Mouse (Mus musculus) thymus, postnatal 10 days (tissue): ENCODE data around the gene Fam189a1.

Source experiments
- DNase-seq, 2 experiments: peaks; one replicate each; pipeline ENCODE4 v3.0.0; 2021; ENCODE audit warnings: low spot score in 2 of 2

The Fam189a1 gene

DNA sequence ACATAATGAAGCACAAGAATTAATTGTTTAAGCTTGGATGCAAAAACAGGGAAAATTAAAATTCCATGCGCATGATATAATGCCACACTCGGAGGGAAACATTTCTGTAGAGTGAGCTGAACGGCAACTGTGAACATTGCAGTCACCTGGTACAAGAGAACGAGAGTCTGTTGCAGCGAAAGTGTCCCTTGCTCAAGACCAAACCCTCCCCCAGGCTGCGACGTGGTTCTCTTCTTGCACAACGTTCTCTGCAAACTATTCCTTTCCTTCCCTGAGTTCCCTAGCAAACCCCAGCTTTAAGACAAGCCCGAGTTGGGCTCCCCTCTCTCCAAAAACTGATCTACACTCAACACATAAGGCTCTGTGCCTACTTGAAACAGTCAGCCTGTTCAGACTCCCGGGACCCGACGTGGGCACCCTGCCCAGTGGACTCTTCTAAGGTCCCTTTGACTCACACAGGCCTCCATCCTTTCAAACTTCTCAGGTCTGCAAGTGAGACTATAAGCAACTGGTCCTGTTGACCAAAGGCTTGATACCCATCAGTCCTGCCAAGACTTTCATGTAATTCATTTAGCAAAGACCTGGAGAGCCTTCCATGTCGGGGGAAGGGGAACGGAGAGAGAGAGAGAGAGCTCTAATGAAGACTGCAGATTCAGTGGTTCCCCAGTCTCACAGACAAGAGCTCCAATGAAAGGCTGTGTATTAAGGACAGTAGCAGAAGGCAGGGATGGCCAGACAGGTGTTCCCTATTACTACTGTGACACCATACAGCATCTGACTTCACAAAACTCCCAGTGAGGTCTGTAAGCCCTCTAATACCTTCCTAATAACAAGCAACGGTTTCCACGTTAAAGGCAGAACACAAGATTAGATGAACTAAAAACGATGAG is 51.9 kb downstream of the Fam189a1 start:
- no peak for DNase-seq

DNA sequence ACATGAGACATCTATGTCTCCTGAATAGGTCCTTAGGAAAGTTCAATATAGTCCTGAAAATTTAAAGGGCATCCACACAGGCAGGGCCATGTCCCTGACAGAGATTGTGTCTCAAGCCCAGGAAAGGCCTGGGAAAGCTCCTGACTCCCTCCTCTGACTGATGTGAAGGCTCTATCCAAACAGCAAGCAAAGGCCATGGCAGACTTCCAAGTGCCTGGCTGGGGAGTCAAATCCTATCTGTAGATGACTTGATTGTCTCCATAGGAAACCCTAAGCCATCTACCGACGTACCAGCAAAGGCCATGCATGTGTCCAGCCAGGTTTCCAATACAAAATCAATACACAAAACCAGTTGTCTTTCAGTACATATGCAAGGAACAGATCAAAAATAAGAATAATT is 54.7 kb downstream of the Fam189a1 start:
- no peak for DNase-seq

DNA sequence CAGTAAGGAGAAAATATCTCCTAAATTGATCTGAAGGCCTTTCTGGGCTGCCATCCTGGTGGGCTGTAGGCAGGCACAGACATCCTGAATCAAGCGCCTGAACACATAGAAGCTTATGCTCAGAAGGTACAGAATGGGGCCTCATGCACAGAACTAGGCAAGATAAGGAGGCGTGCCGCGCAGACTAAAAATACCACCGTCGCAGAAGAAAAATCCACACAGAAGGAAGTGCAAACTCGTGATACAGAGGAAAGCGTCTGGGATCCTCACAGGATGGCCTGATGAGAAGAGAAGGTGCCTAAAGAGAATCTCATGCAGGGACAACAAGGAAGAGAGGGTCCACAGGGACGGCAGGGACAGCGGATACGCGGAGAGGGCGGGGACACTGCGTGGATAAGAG is 58.7 kb downstream of the Fam189a1 start:
- DNase-seq = no peak

DNA sequence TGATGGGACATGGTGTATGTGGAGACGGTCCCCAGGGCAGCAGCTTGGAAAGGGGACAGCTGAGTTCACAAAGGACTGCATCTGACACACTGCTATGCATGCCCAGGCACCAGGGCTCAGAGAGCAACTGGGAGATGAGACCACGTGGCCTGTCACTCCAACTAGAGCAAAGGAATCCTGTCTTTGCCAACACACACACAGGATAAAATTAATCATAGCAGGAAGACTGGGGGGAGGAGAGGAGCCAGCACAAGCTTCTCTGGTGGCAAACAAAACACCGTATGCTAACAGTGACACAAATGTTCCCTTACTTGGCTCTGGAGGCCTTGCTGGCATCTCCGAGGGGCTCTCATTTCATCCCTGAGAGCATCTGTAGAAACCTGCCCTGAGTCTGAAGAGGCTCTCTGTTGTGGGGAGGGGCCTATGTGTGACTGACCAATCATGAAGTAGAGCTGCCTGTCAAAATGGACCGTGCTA is 60.7 kb downstream of the Fam189a1 start:
- DNase-seq = no peak

DNA sequence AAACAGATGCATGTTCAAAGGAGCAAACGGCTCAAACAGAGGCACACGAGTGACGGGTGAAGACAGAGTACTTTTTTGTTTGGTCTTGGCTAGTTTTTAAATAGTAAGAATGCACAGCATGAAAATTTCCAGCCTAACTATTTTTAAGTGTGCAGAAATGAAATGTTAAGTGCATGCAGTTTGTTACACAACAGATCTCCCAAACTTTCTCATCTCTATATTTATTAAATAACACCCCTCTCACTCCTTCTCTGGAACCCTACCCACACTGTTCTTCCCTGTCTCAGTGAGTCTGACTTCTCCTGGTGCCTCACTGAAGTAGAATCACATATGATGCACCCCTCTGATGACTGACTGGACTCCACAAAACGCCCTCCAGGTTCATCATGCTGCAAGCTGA is 63.1 kb downstream of the Fam189a1 start:
- DNase-seq = no peak

DNA sequence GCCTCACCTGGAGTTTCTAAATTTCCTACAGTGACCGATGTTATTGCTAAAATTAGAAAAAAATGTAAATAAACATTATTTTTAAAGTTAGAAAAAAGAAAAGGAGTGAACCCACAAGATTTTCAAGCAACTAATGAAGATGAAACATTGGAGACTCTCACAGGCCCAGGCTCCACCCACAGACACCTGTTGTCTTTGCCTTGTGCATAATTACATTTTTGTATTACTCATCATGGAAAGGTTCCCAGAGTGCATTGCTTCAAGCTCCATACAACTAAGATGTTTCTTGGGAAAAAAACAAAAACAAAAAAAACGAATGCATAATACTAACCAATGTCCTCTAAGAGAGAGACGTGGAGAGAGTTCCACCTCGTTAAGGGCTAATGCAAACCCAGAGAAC is 64.9 kb downstream of the Fam189a1 start:
- DNase-seq = no peak

DNA sequence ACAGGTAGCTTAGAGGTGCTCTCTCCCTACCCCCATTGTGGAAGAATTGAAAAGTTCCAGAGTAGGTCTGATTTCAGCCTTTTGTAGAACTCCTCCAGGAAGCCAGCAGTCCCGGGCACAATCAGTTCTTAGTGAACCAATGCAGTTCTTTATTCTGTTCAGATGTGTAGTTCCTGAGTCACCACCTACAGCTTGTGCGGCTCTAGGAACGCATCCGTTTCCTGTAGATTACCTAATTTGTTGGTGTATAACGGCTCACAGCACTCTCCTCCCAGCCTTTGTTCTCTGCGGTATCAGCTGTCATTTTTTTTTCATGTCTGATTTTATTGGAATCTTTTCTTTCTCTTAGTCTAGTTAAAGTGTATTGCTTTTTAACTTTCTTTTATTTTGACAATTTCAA is 70.4 kb downstream of the Fam189a1 start:
- no peak for DNase-seq

DNA sequence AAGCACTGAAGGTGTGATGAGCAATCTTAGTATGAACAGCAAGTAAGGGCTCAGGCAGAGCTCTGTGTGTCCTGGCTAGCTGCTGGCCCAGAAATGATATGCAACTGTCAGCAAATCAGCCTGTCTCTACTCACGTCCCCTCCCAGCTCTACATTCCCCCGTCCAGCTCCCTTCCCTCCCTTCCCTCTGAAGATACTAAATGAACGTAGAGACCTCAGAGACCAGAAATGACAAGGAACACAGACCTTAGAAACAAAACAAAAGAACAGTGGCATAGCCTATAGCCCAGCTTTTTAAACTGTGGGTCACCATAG is 73.6 kb downstream of the Fam189a1 start:
- no peak for DNase-seq

DNA sequence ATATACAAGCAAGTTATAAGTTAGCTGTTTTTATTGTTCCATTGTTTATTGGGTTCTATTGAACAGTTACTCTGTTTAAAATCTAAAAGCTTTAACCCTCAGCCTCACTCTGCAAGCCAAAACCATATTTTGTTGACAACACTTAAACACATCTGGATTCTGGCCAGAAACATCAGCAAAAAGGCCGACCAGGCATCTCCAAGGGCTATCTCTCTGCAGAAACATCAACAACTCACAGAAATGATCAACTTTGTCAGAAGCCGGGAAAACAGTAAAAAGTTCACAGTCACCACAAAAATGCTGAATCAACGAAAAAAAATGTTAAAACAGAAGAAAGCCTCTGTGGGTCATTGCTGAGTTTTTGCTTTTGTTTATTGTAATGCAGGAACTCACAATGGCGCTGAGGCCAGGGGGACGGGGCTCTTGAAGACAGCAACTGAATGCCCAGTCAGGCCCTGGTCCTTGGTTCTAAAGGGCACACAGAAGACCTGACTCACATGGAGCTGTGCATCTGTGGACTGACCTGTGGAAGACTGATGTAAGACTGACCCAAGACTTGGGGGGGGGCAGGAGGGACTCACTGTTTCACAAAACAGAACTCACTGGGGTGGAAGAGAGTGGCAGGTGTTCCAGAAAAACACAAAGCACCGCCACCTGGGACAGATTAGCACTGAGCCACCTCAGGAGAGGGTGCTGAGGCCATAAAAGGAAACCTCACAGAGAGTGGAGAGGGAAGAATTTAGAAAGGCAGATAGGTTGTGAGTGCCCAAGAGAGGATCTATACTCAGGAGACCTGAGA is 74.2 kb downstream of the Fam189a1 start:
- no peak for DNase-seq

DNA sequence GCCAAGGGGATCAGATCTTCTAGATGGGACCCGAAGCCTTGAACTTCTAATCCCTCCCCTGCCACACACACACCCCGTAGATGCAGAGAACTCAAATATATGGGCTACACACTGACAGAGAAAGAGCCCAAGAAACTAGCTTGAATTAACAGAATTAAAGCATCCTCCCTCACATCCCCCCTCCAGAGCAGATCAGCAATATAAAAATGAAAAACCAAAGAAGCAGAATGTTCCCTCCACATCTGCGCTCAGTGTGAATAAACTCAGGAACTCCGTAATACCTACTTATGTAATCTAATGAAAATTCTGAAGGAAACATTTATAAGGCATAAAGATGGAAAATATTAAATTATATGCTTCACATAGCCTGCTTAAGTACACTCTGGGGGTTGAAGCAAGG is 80.2 kb downstream of the Fam189a1 start:
- DNase-seq = no peak

DNA sequence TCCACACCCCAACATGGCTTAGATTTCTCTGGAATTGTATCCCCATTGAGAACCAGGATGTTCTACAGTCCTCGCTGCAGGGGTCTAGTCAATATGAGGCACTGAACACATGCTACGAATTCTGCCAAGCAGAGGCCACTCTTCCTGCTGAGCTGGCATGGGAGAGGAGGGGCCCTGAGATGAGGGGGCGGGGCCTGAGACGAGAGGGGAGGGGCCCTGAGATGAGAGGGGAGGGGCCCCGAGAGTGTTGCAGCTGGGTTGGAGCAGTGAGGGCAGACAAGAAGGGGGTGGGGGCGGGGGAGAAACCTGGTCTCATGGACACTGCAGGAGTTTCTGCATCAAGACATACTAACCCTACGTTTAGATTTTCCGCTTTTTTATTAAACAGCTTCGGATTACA is 82.2 kb downstream of the Fam189a1 start:
- DNase-seq = peak in 1 of 2 experiments; percentile 17

DNA sequence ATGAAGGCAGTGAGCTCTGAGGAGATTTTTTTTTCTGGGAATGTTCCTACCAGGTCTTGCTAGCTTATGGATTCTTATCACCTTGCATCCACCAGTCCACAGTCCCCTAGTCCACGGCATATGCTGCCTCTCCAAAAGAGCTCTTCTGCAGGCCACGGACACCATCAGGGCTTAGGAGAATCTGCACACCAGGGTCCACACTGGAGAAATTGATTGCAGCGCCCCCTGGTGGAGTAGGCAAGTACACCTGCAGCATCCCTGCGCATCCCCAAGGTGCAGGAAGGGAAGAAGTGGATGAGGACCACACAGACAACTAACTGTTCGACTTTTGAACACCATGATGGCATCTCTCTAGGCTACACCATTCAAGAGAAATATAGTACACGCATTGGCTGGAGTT is 82.8 kb downstream of the Fam189a1 start:
- DNase-seq = peak; percentile 22 to 71

DNA sequence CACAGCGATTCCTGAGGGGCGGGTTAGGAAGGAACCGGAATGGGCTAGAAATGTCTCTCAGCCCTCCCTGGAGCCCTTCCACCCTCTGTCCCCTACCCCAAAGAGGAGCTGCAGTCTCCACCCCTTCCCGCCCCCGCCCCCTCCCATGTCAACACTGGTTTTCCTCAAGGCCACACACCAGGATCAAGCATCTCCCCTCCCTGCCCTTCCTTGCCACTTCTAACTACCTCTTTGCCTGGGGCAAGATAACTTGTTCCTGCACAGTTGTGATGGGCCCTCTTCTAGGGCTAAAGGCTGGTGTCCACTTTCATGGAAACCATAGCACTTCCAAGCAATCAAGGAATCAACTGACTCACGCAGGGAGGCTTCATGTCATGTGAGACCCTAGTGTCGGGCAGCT is 90.2 kb downstream of the Fam189a1 start:
- no peak for DNase-seq

DNA sequence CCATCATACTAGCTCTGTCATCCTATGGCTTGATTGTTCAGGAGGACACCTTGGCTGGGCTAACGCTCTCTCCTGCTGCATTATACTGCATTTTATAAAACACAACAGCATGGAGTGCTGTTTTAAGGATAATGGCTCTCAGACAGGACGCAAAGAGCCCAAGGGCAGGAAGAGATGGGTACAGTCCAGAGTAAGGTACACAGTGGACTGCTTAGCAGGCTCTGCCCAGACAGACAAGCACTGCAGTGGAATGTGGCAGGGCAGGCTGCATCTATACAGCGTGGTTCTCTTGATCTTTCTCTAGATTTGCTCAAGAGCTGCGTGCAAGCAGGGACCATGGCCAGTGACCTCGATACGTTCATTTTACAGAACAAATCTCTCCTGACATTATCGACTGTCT is 90.9 kb downstream of the Fam189a1 start:
- DNase-seq = no peak

DNA sequence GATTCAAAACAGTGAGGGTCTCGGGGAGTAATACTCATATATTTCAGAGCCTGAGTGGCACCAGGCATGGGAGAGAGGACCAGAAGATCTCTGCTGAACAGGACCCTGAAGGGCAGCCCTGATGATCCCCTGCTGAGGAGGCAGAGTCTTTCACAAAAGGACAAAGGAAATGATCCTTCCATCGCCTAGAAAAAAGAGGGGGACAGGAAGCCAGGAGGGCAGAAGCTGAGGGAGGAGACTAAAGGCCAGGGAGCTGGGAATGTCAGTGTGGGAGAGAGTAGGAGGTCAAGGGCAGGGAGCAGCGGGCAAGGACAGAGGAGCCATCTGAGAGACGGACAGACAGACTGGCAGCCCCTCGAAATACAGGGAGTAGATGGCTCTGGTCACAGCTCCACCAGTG is 91.7 kb downstream of the Fam189a1 start:
- DNase-seq = no peak

DNA sequence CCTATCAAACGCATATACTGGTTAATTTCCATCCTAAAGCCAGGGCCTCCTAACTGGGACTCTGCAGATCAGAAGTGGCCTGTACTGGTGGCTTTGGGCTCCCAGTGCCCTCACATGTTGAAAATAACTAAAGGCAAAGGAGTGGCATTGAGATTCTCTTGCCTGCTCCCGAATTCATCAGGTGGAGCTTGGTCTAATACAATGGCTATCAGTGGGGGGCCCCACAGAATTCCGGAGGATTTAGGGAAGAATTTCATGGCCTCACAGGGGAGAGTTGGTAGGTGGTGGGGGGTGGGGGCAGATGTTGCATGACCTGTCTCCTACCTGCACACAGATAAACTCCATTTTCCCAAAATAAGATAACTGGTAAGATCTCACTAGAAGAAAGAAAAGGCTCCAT is 92.3 kb downstream of the Fam189a1 start:
- DNase-seq = no peak

DNA sequence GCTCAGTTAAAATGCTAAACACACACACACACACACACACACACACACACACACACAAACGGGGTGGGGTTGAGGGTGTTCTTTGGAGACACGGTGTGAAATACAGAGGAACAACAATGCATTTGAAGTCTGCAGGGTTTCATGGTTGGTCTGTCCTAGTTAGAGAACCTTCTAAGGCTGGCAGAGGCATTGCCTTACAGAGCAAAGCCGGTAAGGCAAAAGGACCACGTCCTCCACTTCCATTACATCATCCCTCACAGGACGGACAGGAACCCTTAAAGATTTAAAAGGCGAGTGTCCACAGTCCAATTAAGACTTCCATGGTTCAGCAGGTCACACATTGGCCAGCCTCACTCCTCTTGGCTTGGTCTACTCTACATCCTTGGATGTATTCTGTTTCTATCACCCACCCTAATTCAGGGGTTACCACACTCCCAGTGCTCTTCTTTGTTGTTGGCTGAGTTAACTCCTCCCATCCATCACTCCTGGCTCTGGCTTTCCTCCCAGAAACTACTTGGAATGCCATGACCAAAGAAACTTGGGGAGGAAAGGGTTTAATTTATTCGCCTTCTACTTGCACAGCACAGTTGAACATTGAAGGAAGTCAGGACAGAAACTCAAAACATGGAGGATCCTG is 96.1 kb downstream of the Fam189a1 start:
- no peak for DNase-seq

DNA sequence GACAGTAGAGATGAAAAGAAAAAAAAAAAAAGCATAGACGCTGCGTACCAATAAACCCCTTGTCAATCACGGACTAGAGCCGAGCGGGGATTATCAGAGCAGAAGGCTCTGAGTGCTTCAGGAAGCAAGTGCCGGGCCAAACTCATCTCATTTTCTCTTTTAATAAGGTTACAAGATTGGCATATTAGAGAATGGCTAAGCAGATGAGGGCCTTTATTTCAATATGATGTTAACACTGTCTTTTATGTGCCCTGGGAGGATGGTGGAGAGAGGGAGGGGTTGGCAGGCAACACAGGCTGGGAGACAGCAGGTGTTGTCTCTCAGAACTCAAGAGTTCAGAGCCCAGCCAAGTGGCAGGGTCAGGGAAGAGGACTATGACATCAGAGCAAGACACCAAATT is 99.5 kb downstream of the Fam189a1 start:
- DNase-seq = no peak

DNA sequence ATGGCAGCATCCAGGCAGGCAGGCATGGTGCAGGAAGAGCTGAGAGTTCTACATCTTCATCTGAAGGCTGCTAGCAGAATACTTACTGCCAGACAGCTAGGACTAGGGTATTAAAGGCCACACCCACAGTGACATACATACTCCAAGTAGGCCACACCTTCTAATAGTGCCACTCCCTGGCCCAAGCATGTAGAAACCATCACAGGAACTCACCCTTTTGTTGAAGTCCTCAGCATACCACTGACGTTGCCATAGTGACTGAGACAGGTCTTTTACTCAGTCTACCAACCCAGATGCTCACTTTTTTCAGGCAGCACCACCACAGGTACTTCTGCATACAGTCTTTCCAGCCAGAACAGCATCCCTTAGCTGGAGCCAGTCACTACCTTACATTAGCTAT is 104.4 kb downstream of the Fam189a1 start:
- DNase-seq = no peak

DNA sequence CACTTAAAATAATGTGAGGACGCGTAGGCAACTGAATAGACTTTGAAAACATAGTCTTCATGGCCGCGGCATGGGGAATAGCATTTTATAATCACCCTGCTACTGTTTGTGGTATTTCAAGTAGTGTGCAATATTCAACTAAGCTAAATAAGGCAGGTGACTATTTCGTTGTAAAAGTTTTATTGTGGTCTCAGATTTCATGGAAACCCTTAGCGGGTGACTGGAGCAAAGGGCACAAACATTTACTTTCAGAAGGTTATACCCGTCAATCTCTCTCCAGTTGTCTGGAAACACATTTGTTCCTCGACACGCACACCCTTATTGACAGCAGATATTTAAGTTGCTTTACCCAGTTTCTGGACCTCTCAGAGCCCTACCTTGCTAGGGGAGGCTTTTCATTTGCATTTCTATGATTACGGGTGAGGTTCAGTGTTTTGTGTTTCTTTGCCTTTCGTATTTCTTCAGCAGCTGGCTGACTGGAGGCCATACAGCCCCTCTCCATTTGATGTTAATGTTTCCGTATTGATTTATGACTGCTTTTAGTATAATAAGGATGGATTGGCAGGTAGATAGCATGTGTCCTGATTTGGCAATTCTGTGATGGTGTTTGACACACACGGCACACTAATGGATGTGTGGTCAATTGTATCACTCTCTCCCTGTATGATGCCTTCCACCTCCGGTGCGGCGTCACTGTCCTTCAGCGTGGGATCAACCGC is 107.0 kb downstream of the Fam189a1 start:
- no peak for DNase-seq

DNA sequence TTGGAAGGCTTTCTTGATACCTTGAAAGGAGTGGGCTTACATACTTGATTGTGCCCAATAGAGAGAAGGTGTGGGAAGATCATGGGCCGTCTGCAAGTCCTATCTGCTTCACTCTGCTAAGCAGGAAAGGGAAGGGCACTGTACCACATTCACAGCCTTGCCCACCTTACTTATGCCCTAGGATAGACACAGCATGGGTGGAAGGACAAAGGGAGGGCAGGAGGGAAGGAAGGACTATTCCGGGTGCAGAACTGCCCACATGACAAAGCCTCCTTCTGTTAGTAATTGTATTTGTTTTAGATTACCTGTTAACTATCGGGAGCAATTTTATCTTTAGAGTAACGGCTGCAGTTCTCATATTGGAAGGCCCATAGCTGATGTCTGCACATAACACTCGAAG is 108.7 kb downstream of the Fam189a1 start:
- DNase-seq = no peak

DNA sequence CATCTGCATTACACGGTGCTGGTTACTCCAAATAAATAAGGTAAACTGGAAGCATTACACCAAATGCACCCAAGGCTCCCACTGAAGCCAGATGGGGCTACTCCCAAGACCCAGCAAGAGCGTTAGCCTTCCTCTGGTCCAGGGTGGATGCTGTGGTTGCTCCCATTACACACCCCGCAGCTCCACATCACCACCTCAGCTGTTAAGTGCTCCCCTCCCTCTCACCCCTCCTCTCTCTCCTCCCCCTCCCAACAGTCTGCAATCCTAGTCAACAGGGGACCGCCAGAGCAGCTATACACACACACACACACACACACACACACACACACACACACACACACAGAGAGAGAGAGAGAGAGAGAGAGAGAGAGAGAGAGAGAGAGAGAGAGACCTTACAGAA is 109.7 kb downstream of the Fam189a1 start:
- DNase-seq = no peak
